Mouse (Mus musculus): Measurements from ENCODE around the gene Pi4kb.

- TF ChIP-seq GATA1 (IDR thresholded peaks at IDR 0.05; ENCODE audit: low read length), result no peak
- TF ChIP-seq TAL1 (IDR thresholded peaks at IDR 0.05; ENCODE audit: low read length), result no peak
These were observed 54.1 kb downstream of the Pi4kb start for GRCm38 (mm10) chr3:95028603-95029002.

All from erythroblast, embryonic 14.5 days (primary cell).